8 mouse cellular contexts compared by ENCODE assay signal in the genomic region with DNA sequence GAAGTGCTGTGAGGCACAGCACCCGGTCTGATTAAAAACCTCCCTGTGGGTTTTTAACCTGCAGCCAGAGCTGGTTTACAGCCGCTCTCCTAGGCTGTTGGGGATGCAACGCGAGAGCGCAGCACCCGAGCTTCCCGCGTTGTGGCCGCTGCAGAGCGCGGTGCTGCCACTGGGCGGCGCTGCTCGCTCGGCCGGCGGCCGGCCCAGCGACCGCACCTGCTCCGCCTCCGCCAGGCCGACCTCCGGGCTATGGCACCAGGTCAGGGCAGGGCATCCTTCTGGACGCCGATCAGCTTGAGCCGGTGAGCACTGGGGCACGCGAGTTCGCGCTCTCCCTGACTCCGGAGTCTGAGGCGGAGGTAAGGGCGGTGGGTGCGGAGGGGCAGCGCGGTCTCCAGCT. TPM values are rescaled to one million over a fixed set of nuclear protein-coding genes. Genes with fewer than 3 reads are reported as not detected.
DNase-seq lines count a peak whose midpoint lies in the region; ATAC-seq and TF ChIP-seq lines count a peak whose summit lies in the region.

No protein-coding gene starts in this region.

- no peaks in the 10 kb centered on the region for H3K9me3 ChIP-seq in heart, embryonic 14.5 days (ENCODE audit: control insufficient read depth, low read length)
- H3K9me3 ChIP-seq in neural tube, embryonic 15.5 days (replicated peaks): no peaks in the 10 kb centered on the region

- H3K4me2 ChIP-seq in heart, embryonic 14.5 days (ENCODE audit: low read length): peak overlapping the region; percentile 83
- H3K4me2 ChIP-seq in neural tube, embryonic 15.5 days: peak overlapping the region; percentile 62

- ATAC-seq in heart, embryonic 14.5 days (ENCODE audit: insufficient number of reproducible peaks, insufficient read depth, low FRiP score, low read depth): 0 out of 2 replicates have a peak, but pooled peaks have one; percentile 6
- no peak for ATAC-seq in neural tube, embryonic 15.5 days (ENCODE audit: low FRiP score)

- H3K4me3 ChIP-seq in heart, embryonic 14.5 days (ENCODE audit: control insufficient read depth in 1 of 2, insufficient read depth in 1 of 2, low read depth in 1 of 2, low read length in 2 of 2): peak overlapping the region; percentile 40 to 41
- peak overlapping the region; percentile 59 for H3K4me3 ChIP-seq in lung, adult 2 months (replicated peaks; ENCODE audit: extremely low read depth, low read depth, low read length)
- H3K4me3 ChIP-seq in neural tube, embryonic 15.5 days (replicated peaks): peak overlapping the region; percentile 33

- WGBS in heart, embryonic 14.5 days: 1% methylated on average over 37 of the region's 37 CpGs
- 2% methylated on average over 37 of the region's 37 CpGs for WGBS in lung, adult 2 months
- WGBS in neural tube, embryonic 15.5 days: under 1% methylated on average over 37 of the region's 37 CpGs

- TF ChIP-seq POLR2A in lung, adult 2 months (IDR thresholded peaks at IDR 0.05; ENCODE audit: borderline replicate concordance, extremely low read depth, low read depth, low read length): no peak

- peaks cover 11 to 22% of the 10 kb centered on the region in 2 experiments for H3K4me1 ChIP-seq in heart, embryonic 14.5 days (ENCODE audit: control insufficient read depth in 2 of 2, insufficient read depth in 2 of 2, low read length in 2 of 2)
- peaks cover 3% of the 10 kb centered on the region; the same call in 1 of the 2 replicates for H3K4me1 ChIP-seq in lung, adult 2 months (ENCODE audit: control insufficient read depth, insufficient read depth, low read length)
- peaks cover 17% of the 10 kb centered on the region for H3K4me1 ChIP-seq in neural tube, embryonic 15.5 days

- no peaks in the 10 kb centered on the region for H3K27me3 ChIP-seq in heart, embryonic 14.5 days (ENCODE audit: control insufficient read depth, insufficient read depth, low read length)
- peaks cover 3% of the 10 kb centered on the region; the same call in 1 of the 2 replicates for H3K27me3 ChIP-seq in neural tube, embryonic 15.5 days (replicated peaks)

- peak; percentile 46 for TF ChIP-seq CTCF in lung, adult 2 months (IDR thresholded peaks at IDR 0.05; ENCODE audit: insufficient read depth, low read length)

- H3K27ac ChIP-seq in heart, embryonic 14.5 days (replicated peaks in 1 of 2; ENCODE audit: control insufficient read depth in 1 of 2, insufficient read depth in 1 of 2, low read depth in 2 of 2, low read length in 2 of 2): no peak overlapping the region
- H3K27ac ChIP-seq in neural tube, embryonic 15.5 days (replicated peaks): no peak overlapping the region

- peak; percentile 92 for DNase-seq in A20 (ENCODE audit: low read depth, low spot score)
- DNase-seq in R1 (ENCODE audit: low read depth, low spot score): peak; percentile 85
- DNase-seq in embryo, embryonic 10.5 days (ENCODE audit: low spot score): peak; percentile 84
- DNase-seq in kidney, postnatal 10 days: peak; percentile 77
- peak; percentile 59 for DNase-seq in lung, adult 2 months
- peak; percentile 53 to 61 for DNase-seq in thymus, postnatal 36 days

- peak overlapping the region; percentile 69 for H3K9ac ChIP-seq in heart, embryonic 14.5 days (ENCODE audit: low read length)
- H3K9ac ChIP-seq in neural tube, embryonic 15.5 days (replicated peaks): peak overlapping the region; percentile 41; the same call in 1 of the 2 replicates

- no peaks in the 10 kb centered on the region for H3K36me3 ChIP-seq in heart, embryonic 14.5 days (ENCODE audit: control insufficient read depth, insufficient read depth, low read length)
- no peaks in the 10 kb centered on the region for H3K36me3 ChIP-seq in neural tube, embryonic 15.5 days

RNA-seq across cellular contexts. Expression of a gene that starts 36.3 kb away (rescaled TPM):
- 7.7 and 8.5 TPM in 2 replicates for polyA plus RNA-seq in heart, embryonic 14.5 days (2014; fragmentation: Nextera tagmentation; extraction: Ambion mirVana)
- 51.6 and 60.1 TPM in 2 replicates for polyA plus RNA-seq in lung, adult 2 months (2012; rRNA removed)
- polyA plus RNA-seq in neural tube, embryonic 15.5 days (2015; fragmentation: Nextera tagmentation; extraction: Ambion mirVana): 6.6 and 6.8 TPM in 2 replicates
